Mouse (Mus musculus) lung, postnatal 0 days (tissue): ENCODE results near the gene Podxl2. TPM values are rescaled to one million over a fixed set of nuclear protein-coding genes. Genes with fewer than 3 reads are reported as not detected.

Experiments used
- ATAC-seq: fragments of 200-750 bp; cut with Nextera tagmentation; 2 replicates; pipeline ENCODE4 v1.8.0; 2017; ENCODE audit warnings: moderate library complexity
- DNase-seq: peaks from one replicate; pipeline ENCODE4 v3.0.0-alpha.2; 2016; ENCODE audit warnings: low spot score
- H3K27ac ChIP-seq: fragments of 300-500 bp; sonication (generic); 2 replicates; pipeline ENCODE4 v1.5.1; 2014; ENCODE audit warnings: antibody characterized with exemption, mild to moderate bottlenecking, low read length, mixed read lengths
- H3K27me3 ChIP-seq: fragments of 300-500 bp; sonication (generic); replicated peaks from 2 replicates; pipeline ENCODE4 v1.6.1; 2014; ENCODE audit warnings: low read length, mixed read lengths; ENCODE audit not compliant: insufficient read depth
- H3K36me3 ChIP-seq: fragments of 300-500 bp; sonication (generic); 2 replicates; pipeline ENCODE4 v1.6.1; 2014; ENCODE audit warnings: low read length, mixed read lengths; ENCODE audit not compliant: insufficient read depth
- H3K4me1 ChIP-seq: fragments of 300-500 bp; sonication (generic); 2 replicates; pipeline ENCODE4 v1.6.1; 2014; ENCODE audit warnings: antibody characterized with exemption, low read depth, low read length, mixed read lengths; ENCODE audit not compliant: insufficient read depth
- H3K4me2 ChIP-seq: fragments of 300-500 bp; sonication (generic); replicated peaks from 2 replicates; pipeline ENCODE4 v1.6.1; 2014; ENCODE audit warnings: low read depth, mild to moderate bottlenecking, low read length, moderate library complexity, mixed read lengths
- H3K4me3 ChIP-seq: fragments of 300-500 bp; sonication (generic); 2 replicates; pipeline ENCODE4 v1.5.1; 2014; ENCODE audit warnings: low read depth, low read length
- H3K9ac ChIP-seq: fragments of 300-500 bp; sonication (generic); replicated peaks from 2 replicates; pipeline ENCODE4 v1.6.1; 2014; ENCODE audit warnings: low read depth, mild to moderate bottlenecking
- H3K9me3 ChIP-seq: fragments of 300-500 bp; sonication (generic); 2 replicates; pipeline ENCODE4 v1.6.1; 2016; ENCODE audit warnings: low read length, mixed read lengths
- CTCF ChIP-seq: IDR thresholded peaks from 2 replicates; pipeline ENCODE4 v1.5.1; 2016; ENCODE audit warnings: antibody characterized with exemption, mild to moderate bottlenecking
- EP300 ChIP-seq: IDR thresholded peaks from 2 replicates; pipeline ENCODE4 v1.6.1; 2016; ENCODE audit warnings: antibody characterized with exemption, mild to moderate bottlenecking, control low read depth
- WGBS: fragments of 180-500 bp; shearing (Covaris S2); extraction: QIAGEN DNeasy Blood & Tissue Kit; methylation state at CpG from one replicate; pipeline ENCODE4 v1.1.7; 2014; 5-methylcytosine and 5-hydroxymethylcytosine counted together
- polyA plus RNA-seq: library from polyadenylated mRNA; unstranded; fragments of >200 nt; fragmentation: Nextera tagmentation; extraction: Ambion mirVana; gene quantifications from 2 replicates; pipeline ENCODE4 v1.2.1, GENCODE M21; 2015

Gene Podxl2
- polyA plus RNA-seq, 1 experiment from 2014 or later: 19.1 TPM

DNA sequence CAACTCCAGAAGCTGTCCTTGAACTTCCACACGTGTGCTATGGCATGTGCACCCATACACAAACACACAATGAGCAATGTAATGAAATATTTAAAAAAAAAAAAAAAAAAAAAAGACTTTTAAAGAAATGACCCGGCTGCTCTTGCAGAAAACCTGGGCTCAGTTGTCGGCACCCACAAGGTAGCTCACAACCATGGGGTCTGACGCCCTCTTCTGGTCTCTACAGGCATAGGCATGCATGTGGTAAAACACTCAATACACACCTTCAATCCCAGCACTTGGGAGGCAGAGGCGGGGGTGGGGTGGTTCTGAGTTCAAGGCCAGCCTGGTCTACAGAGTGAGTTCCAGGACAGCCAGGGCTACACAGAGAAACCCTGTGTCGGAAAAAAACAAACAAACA is 21.1 kb upstream of the Podxl2 start:
- Histone ChIP-seq H3K9ac (no peak overlapping the region), H3K4me3 (no peak overlapping the region), H3K36me3 (no peaks in the 10 kb centered on the region), H3K4me2 (no peak overlapping the region), H3K27me3 (no peaks in the 10 kb centered on the region), H3K9me3 (no peaks in the 10 kb centered on the region), H3K4me1 (0 out of 2 replicates have a peak, but pooled peaks cover 3% of the 10 kb centered on the region), H3K27ac (no peak overlapping the region)
- ATAC-seq (no peak), DNase-seq (no peak)
- no peak for TF ChIP-seq CTCF
- WGBS: 70% methylated on average over 6 of the region's 6 CpGs

DNA sequence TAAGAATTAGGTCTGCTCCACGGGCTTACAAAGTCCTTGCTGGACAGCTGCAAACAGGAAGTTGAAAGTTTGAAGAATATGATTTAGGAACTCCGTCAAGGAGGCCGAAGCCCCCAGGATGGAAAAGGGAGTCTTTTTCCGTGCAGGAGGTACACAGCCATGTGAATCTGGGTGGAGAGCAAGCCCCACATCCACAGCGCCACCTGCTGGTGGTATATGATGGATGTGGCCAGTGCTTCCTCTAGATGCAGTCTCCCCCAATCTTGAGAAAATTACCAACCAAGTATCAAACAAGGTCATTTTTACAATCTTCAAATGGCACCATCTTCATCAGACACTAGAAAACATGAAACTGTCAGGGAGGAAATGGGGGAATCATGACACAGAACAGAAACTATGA is 18.7 kb upstream of the Podxl2 start:
- peaks cover 5% of the 10 kb centered on the region; the same call in 1 of the 2 replicates for H3K36me3 ChIP-seq
- H3K9ac ChIP-seq: no peak overlapping the region
- ATAC-seq (no peak), DNase-seq (peak; percentile 60)
- H3K27ac ChIP-seq: no peak overlapping the region
- TF ChIP-seq EP300: no peak
- peak; percentile 88 for TF ChIP-seq CTCF
- H3K27me3 ChIP-seq: no peaks in the 10 kb centered on the region
- no peaks in the 10 kb centered on the region for H3K4me1 ChIP-seq
- H3K4me3 ChIP-seq: no peak overlapping the region
- H3K4me2 ChIP-seq: no peak overlapping the region
- WGBS: 50% methylated on average over 5 of the region's 5 CpGs
- H3K9me3 ChIP-seq: no peaks in the 10 kb centered on the region

DNA sequence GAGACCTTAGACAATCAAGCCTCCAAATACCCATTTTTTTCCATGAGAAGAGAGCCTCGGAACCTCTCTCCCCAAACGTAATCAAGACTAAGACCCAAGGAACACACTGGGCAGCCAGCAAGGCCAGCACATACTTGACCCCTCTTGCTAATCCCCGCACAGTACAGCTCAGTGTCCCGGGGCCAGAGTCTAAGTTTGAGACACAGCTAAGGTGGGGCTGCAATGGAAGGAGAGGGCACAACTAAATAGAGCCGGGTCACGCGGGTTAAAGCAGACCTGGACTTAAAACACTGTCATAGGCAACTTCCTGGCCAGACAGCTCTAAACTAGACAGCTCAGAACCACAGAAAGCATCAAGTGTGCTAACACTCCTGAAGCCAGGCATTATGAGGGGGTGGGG is 16.0 kb upstream of the Podxl2 start:
- Histone ChIP-seq H3K27me3 (no peaks in the 10 kb centered on the region), H3K36me3 (peaks cover 15% of the 10 kb centered on the region; the same call in 1 of the 2 replicates), H3K4me3 (no peak overlapping the region), H3K4me2 (no peak overlapping the region), H3K9me3 (no peaks in the 10 kb centered on the region), H3K27ac (no peak overlapping the region), H3K4me1 (no peaks in the 10 kb centered on the region), H3K9ac (no peak overlapping the region)
- WGBS: 85% methylated on average over 7 of the region's 7 CpGs
- ATAC-seq: no peak
- DNase-seq: no peak
- TF ChIP-seq CTCF: no peak
- TF ChIP-seq EP300: no peak

DNA sequence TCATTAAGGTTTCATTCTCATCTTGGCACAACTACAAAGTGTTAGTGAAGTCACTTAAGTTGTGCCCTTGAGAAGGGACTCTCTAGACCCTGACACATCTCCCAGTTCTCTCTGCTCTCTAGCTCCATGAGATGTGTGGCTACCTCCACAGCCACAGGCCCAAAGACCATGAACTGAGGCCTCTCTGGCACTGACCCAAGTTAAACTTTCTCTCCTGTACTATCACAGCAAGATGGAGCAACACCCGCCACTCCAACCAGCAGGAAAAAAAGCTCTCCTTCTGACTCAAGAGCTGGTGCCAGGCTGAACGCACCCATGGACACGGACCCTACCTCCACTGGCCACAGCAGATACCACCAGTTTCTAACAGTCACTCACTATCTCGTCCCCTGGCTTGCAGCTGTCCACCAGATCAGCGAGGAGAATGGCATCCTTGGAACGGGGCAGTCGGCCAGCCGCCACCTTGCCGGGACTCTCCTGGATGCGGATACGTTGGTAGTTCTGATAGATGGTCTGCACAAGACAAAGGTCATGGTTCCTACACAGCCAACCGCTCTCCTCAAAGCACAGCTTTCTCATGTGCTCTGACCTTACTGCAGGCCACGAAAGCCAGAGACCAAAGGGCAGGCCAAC is 14.7 kb upstream of the Podxl2 start:
- peak; percentile 42 for DNase-seq

DNA sequence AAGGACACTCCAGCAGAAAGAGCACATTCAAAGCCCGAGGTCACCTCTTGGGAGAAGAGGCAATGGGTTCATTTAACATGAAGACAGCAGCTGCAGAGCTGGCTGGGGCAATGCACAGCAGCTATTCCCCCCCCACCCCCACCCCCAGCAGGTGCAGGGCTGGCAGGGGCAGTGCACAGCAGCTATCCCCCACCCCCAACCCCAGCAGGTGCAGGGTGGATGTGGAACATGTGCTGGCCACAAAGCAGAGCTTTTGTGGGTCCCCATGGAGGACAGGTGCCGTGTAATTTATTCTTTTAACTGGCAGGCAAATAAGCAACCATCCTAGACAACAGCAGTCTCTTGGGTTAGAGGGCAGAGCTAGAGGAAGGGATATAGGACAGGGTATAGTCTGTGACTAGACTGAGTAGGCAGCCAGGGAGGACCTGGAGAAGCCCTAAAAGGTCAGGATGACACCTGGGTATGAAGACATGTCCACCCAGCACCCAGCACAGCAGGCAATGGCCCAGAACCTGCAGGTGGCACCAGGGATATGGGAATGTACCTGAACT is 11.6 kb upstream of the Podxl2 start:
- H3K9ac ChIP-seq: no peak overlapping the region
- no peak overlapping the region for H3K4me3 ChIP-seq
- H3K9me3 ChIP-seq: no peaks in the 10 kb centered on the region
- H3K4me2 ChIP-seq: no peak overlapping the region
- H3K27me3 ChIP-seq: no peaks in the 10 kb centered on the region
- H3K27ac ChIP-seq: no peak overlapping the region
- no peaks in the 10 kb centered on the region for H3K4me1 ChIP-seq
- H3K36me3 ChIP-seq: peaks cover 24% of the 10 kb centered on the region; the same call in 1 of the 2 replicates
- 82% methylated on average over 2 of the region's 2 CpGs for WGBS
- TF ChIP-seq EP300: no peak
- no peak for TF ChIP-seq CTCF
- ATAC-seq: no peak
- no peak for DNase-seq

More for the DNA sequence above, 14.7 kb upstream of the Podxl2 start:
- peak; percentile 53 for ATAC-seq
- no peak overlapping the region for H3K9ac ChIP-seq
- no peak overlapping the region for H3K4me2 ChIP-seq
- H3K4me1 ChIP-seq: no peaks in the 10 kb centered on the region
- H3K27ac ChIP-seq: no peak overlapping the region
- WGBS: 78% methylated on average over 13 of the region's 13 CpGs
- H3K27me3 ChIP-seq: no peaks in the 10 kb centered on the region
- no peaks in the 10 kb centered on the region for H3K9me3 ChIP-seq
- H3K36me3 ChIP-seq: peaks cover 20% of the 10 kb centered on the region; the same call in 1 of the 2 replicates
- no peak overlapping the region for H3K4me3 ChIP-seq
- no peak for TF ChIP-seq EP300
- TF ChIP-seq CTCF: no peak

DNA sequence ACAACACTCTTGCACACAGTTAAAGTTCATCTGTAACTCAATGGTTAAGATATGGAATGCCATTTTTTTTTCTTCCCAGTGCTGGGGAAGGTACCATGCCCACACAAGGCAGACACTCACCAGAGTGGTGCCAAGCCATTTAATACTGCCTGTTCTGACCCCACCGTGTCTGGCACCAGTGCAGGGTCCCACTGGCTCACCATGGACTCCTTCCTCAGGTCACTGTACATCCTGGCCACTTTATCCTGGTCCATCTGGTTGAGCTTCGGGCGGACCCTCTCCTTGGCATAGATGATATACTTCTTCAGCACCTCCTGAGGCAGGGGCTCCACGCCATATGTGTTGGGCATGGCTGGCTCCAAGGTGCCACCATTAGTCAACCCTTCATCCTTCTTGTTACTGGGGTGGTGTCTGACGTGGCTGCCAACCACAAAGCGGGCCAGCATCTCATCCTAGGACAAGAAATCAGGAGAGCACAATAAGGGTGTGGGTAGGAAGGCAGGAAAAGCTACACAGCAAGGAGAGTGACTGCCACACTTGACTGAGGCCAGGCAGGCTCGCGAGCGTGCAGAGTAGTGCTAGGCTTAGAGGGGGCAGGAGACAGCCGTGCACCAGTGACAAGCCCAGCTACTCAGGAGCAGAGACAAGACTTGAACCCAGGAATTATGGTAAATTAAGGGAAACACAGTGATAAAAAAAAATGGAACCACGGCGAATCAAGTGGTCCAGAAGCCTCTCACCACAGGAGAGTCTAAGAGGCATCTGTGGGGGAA is 11.0 kb upstream of the Podxl2 start:
- H3K4me1 ChIP-seq: no peaks in the 10 kb centered on the region
- no peaks in the 10 kb centered on the region for H3K27me3 ChIP-seq
- no peak overlapping the region for H3K9ac ChIP-seq
- WGBS: 92% methylated on average over 12 of the region's 12 CpGs
- H3K9me3 ChIP-seq: no peaks in the 10 kb centered on the region
- H3K4me3 ChIP-seq: no peak overlapping the region
- ATAC-seq (no peak), DNase-seq (no peak)
- H3K36me3 ChIP-seq: peaks cover 24% of the 10 kb centered on the region; the same call in 1 of the 2 replicates
- TF ChIP-seq EP300 (no peak), CTCF (no peak)
- no peak overlapping the region for H3K27ac ChIP-seq
- H3K4me2 ChIP-seq: no peak overlapping the region
